Mouse (Mus musculus) forebrain, postnatal 0 days (tissue): ENCODE measurements around the gene Nyap1. TPM values are rescaled to one million over a fixed set of nuclear protein-coding genes. Genes with fewer than 3 reads are reported as not detected.

Experiments used
- ATAC-seq: fragments of 200-750 bp; cut with Nextera tagmentation; 2 replicates; pipeline ENCODE4 v1.8.0; 2017; ENCODE audit warnings: mild to moderate bottlenecking, moderate library complexity
- DNase-seq: peaks from one replicate; pipeline ENCODE4 v3.0.0-alpha.2; 2015
- H3K27ac ChIP-seq: fragments of 300-500 bp; sonication (generic); 2 replicates; pipeline ENCODE4 v1.5.1; 2014; ENCODE audit warnings: low read depth, mild to moderate bottlenecking, antibody characterized with exemption, low read length, moderate library complexity, mixed read lengths
- H3K27me3 ChIP-seq: fragments of 300-500 bp; sonication (generic); 2 replicates; pipeline ENCODE4 v1.6.1; 2014; ENCODE audit warnings: mild to moderate bottlenecking, low read length, mixed read lengths; ENCODE audit not compliant: insufficient read depth
- H3K36me3 ChIP-seq: fragments of 300-500 bp; sonication (generic); 2 replicates; pipeline ENCODE4 v1.6.1; 2014; ENCODE audit warnings: mild to moderate bottlenecking, moderate library complexity; ENCODE audit not compliant: insufficient read depth
- H3K4me1 ChIP-seq: fragments of 300-500 bp; sonication (generic); 2 replicates; pipeline ENCODE4 v1.6.1; 2014; ENCODE audit warnings: antibody characterized with exemption; ENCODE audit not compliant: insufficient read depth
- H3K4me2 ChIP-seq: fragments of 300-500 bp; sonication (generic); 2 replicates; pipeline ENCODE4 v1.6.1; 2014; ENCODE audit warnings: low read depth, mild to moderate bottlenecking, moderate library complexity
- H3K4me3 ChIP-seq: fragments of 300-500 bp; sonication (generic); 2 replicates; pipeline ENCODE4 v1.5.1; 2014; ENCODE audit warnings: low read depth, low read length, mixed read lengths
- H3K9ac ChIP-seq: fragments of 300-500 bp; sonication (generic); 2 replicates; pipeline ENCODE4 v1.6.1; 2014; ENCODE audit warnings: mild to moderate bottlenecking
- H3K9me3 ChIP-seq: fragments of 300-500 bp; sonication (generic); 2 replicates; pipeline ENCODE4 v1.6.1; 2016; ENCODE audit warnings: low read length
- CTCF ChIP-seq: sonication (generic); IDR thresholded peaks from 2 replicates; pipeline ENCODE4 v1.5.1; 2016; ENCODE audit warnings: antibody characterized with exemption, control low read depth, low read depth
- WGBS: fragments of 180-500 bp; shearing (Covaris S2); extraction: QIAGEN DNeasy Blood & Tissue Kit; methylation state at CpG from one replicate; pipeline ENCODE4 v1.1.7; 2014; 5-methylcytosine and 5-hydroxymethylcytosine counted together
- polyA plus RNA-seq: library from polyadenylated mRNA; unstranded; fragments of >200 nt; fragmentation: Nextera tagmentation; extraction: Ambion mirVana; gene quantifications from 2 replicates; pipeline ENCODE4 v1.2.1, GENCODE M21; 2015
- total RNA-seq: library from RNA; depleted of rRNA; stranded (reverse); fragments of >200 nt; gene quantifications from 2 replicates; pipeline ENCODE4 v1.2.3, GENCODE M21; 2014; rRNA removed

Nyap1 gene
- total RNA-seq = 251 and 252 TPM in 2 replicates
- 42.0 and 48.9 TPM in 2 replicates for polyA plus RNA-seq

DNA sequence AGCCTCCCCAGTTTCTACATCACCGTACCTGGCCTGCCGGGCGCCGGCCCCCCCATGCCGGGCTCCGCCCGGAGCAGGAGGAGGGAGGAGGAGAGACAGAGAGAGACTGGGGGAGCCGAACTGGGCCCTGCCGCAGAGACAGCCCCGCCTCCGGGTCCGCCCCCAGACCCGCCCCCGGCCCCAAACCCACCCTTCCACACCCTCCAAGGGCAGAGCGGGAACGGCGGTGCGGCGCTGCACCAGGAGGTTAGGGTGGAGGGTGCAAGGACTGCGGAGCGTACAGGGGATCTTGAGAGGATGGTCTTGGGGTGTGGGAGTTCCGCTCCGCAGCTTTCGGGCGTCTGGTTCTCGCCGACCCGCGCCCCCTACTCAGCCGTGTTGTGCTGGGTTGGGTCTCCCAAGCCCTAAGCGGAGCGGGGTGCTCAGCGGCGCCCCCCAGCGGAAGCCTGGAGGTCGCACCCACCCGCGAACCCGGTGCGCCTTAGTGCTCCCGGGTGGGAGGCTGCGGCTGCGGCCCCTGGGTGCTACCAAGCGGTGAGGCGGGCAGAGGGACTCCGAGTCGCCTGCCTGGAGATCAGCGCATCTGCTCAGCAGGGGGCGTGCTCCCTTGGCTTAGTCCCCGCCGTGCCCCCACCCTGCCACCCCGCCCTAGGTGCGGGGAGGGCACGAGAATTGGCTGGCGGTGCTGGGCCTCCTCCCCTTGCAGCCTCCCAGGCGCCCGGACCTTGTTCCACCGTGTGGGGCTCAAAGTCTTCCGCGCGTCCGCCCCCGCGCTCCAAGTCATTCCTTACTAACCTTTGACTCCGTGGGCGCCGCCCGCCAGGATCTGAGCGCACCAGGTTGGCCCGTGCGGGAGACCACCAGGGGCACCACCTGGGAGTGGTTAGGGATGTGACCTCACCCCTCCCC, at the start of gene Nyap1:
Gene Nyap1, minus strand, starts transcription at position 585 of the 909 bp plus-strand sequence.
- peak; percentile 89 for ATAC-seq
- peak; percentile 95 for TF ChIP-seq CTCF

DNA sequence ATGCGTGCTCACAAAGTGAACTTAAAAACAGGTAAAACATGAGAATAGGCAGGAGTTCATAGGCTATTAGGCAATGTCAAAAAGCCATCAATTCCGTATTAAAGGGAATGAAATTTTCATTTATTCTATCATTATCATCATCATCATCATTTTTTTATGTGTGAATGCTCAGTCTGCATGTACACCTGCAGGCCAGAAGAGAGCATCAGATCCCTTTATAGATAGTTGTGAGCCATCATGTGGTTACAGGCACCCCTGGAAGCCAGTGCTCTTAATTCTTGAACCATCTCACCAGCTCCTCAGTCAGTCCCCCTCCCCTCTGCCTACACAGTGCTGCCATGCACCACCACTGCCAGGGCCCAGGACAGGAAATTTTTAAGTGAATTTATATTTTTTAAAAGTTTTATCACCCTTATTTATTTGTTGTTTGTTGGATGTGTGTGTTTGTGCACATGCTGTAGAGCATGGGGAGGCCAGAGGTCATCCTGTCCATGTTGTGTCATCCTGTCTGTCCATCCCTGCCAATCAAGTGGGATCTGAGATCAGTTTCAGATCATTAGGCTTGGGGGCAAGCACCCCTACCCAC, 47.6 kb upstream of the Nyap1 start:
- Histone ChIP-seq H3K4me2 (no peak overlapping the region), H3K9me3 (no peaks in the 10 kb centered on the region), H3K27me3 (no peaks in the 10 kb centered on the region), H3K27ac (no peak overlapping the region), H3K36me3 (peaks cover 9% of the 10 kb centered on the region; the same call in 1 of the 2 replicates), H3K9ac (no peak overlapping the region), H3K4me3 (no peak overlapping the region), H3K4me1 (peaks cover 13% of the 10 kb centered on the region)
- ATAC-seq = no peak
- no peak for DNase-seq
- 0 out of 2 replicates have a peak, but pooled peaks have one; percentile 12 for TF ChIP-seq CTCF
- WGBS = 96% methylated on average over 2 of the region's 2 CpGs

More for the DNA sequence above, at the start of gene Nyap1:
- no peaks in the 10 kb centered on the region for H3K9me3 ChIP-seq
- DNase-seq = peak; percentile 93
- no peaks in the 10 kb centered on the region for H3K27me3 ChIP-seq
- 2% methylated on average over 68 of the region's 71 CpGs for WGBS
- peak within 1 kb of the TSS; percentile 80 for H3K9ac ChIP-seq
- peaks cover 10% of the 10 kb centered on the region; the same call in 1 of the 2 replicates for H3K36me3 ChIP-seq
- H3K4me2 ChIP-seq = peak within 1 kb of the TSS; percentile 90
- H3K4me1 ChIP-seq = peaks cover 21% of the 10 kb centered on the region
- H3K27ac ChIP-seq = peak within 1 kb of the TSS; percentile 84
- H3K4me3 ChIP-seq = peak within 1 kb of the TSS; percentile 74

DNA sequence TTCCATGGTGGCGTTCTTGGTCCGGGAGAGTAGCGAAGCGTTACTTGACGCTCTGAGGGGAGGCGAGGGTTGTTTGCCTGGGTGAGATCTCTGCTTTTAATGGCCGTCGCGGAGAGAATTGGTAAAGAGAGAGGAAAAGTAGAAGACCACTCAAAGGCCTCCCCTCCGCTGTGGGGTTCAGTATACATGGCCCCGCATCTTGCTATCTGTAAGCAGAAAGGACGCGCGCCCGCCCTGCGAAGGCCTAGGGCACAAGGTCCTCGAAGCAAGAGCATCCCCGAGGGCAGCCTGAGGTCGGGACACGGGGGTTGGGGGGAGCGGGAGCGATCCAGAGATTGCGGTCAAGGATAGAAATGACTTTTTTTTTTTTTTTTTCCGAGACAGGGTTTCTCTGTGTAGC, 46.8 kb upstream of the Nyap1 start:
- WGBS = 75% methylated on average over 24 of the region's 24 CpGs
- H3K36me3 ChIP-seq = peaks cover 15% of the 10 kb centered on the region
- H3K9ac ChIP-seq = no peak overlapping the region
- no peak overlapping the region for H3K27ac ChIP-seq
- DNase-seq (no peak), ATAC-seq (no peak)
- H3K4me1 ChIP-seq = peaks cover 21% of the 10 kb centered on the region
- peak overlapping the region; percentile 68 for H3K4me3 ChIP-seq
- peak overlapping the region; percentile 69 for H3K4me2 ChIP-seq
- no peaks in the 10 kb centered on the region for H3K27me3 ChIP-seq
- TF ChIP-seq CTCF = no peak
- H3K9me3 ChIP-seq = no peaks in the 10 kb centered on the region

DNA sequence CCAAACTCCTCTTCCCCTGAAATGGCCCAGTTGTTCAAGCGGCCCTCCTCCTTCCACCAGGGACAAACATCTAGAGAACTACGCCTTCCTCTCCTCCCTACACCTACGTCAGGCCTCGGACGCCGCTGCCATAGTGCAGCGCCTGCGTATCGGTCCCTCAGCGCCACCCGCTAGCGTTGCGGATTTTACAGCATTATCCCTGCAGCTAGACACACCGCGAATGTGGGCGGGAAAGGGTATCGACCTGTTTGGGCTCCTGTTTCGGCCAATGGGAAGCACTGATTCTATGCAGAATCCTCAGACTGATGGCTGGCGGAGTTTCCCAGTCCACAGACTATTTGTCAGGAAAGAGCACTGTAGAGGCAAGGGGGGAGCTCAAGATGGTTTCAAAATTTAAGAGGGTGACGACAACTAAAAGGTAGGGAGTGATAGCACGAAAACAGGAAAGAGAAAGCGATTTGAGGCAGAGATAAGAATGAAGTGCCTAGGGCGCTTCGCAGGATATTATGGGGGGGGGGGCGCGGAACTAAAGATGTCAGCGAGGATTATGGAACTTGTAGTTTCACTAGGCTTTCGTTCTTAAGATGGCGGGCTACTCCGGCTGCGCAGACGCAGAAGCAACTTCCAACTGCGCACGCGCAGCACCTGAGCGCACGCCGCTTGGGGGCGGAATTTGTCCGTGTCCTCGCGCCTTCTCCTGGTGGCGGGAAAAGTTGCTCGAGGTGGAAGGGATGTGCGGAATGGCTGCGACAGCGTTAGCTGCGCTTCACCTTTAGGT, 45.9 kb upstream of the Nyap1 start, which contains the start of the genes Mepce and Zcwpw1:
Gene Mepce, minus strand, starts transcription at position 505 of the 778 bp plus-strand sequence.
Gene Zcwpw1, plus strand, starts transcription at position 648 of the 778 bp plus-strand sequence.
- H3K27me3 ChIP-seq = no peaks in the 10 kb centered on the region
- H3K4me2 ChIP-seq = peak within 1 kb of the TSS; percentile 69
- ATAC-seq (peak; percentile 79), DNase-seq (peak; percentile 99)
- peaks cover 27% of the 10 kb centered on the region for H3K4me1 ChIP-seq
- WGBS = under 1% methylated on average over 48 of the region's 48 CpGs
- H3K9ac ChIP-seq = peak within 1 kb of the TSS; percentile 65
- no peaks in the 10 kb centered on the region for H3K9me3 ChIP-seq
- peak within 1 kb of the TSS; percentile 97 for H3K27ac ChIP-seq
- H3K4me3 ChIP-seq = peak within 1 kb of the TSS; percentile 68
- peaks cover 24% of the 10 kb centered on the region for H3K36me3 ChIP-seq
- TF ChIP-seq CTCF = peak; percentile 94

DNA sequence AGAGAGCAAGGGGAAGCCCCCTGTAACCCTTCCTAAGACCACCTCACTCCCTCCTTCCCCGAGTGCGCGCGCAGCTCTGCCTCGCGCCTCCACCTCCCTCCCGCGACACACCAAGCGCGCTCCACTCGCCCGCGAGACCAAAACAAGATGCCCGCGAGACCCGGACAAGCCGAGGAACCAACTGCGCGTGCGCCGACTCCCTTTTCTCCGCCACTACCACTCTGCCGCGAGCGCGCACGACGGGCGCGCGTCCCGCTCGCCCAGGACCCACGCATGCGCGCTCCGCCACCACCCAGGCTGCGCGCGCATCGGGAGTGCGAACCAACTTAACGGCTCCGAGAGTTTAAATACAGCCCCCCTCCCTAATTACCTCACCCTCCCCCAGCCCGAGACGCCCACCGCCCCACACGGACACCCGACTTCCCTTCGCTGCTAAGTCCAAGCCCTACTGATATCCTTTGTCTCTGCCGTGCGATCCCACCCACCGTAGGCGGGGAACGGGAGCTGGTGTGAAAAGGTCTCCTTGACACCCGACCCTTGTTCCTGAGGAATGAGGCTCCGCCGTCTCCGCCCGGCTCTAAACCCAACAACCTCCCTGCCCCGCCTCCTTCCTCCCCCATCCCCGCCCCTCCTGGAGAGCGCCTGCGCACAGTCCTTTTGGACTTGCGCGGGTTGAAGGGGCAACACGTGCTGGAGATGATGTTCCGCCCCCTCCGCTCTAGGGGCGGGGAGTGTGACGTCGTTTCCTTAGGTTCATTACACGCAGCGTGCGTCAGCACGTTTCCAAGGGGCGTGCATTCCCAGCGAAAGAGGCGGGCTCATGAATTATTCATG, 44.9 kb upstream of the Nyap1 start:
- H3K4me1 ChIP-seq = peaks cover 27% of the 10 kb centered on the region
- no peak for TF ChIP-seq CTCF
- H3K36me3 ChIP-seq = peaks cover 34% of the 10 kb centered on the region
- DNase-seq (peak; percentile 100), ATAC-seq (peak; percentile 90)
- peak overlapping the region; percentile 88 for H3K9ac ChIP-seq
- no peaks in the 10 kb centered on the region for H3K9me3 ChIP-seq
- peak overlapping the region; percentile 69 for H3K4me2 ChIP-seq
- H3K27ac ChIP-seq = peak overlapping the region; percentile 97
- under 1% methylated on average over 79 of the region's 79 CpGs for WGBS
- H3K27me3 ChIP-seq = no peaks in the 10 kb centered on the region
- H3K4me3 ChIP-seq = peak overlapping the region; percentile 68
